Mouse (Mus musculus) frontal cortex, postnatal 25 days (tissue): ENCODE results near the gene 9430015G10Rik.
A peak's percentile ranks its signal among the peaks of the same experiment; 100 is the strongest.
"Not testable (repeated sequence)": the region's sequence is repeated elsewhere in the genome, so short reads cannot be mapped to it uniquely, and the experiment has no call there.

Source experiments
- DNase-seq, 2 experiments: peaks; one replicate each; pipeline ENCODE4 v3.0.0; 2022; ENCODE audit warnings: low spot score in 2 of 2

9430015G10Rik gene

GRCm38 (mm10) chr4:156097770-156098366 is 11.9 kb upstream of the 9430015G10Rik start:
- DNase-seq = no peak

GRCm38 (mm10) chr4:156099427-156099826 is 10.4 kb upstream of the 9430015G10Rik start:
- DNase-seq = no peak

GRCm38 (mm10) chr4:156100501-156100900 is 9.3 kb upstream of the 9430015G10Rik start:
- DNase-seq = no peak

- DNase-seq = no peak
These were observed 8.3 kb upstream of the 9430015G10Rik start for GRCm38 (mm10) chr4:156101481-156101903.

- no peak for DNase-seq
These were observed 6.4 kb upstream of the 9430015G10Rik start for GRCm38 (mm10) chr4:156103342-156103741.

- DNase-seq = no peak
These were observed 906 bp upstream of the 9430015G10Rik start for GRCm38 (mm10) chr4:156108606-156109546.

GRCm38 (mm10) chr4:156124077-156124476 is 14.3 kb downstream of the 9430015G10Rik start:
- no peak for DNase-seq

- DNase-seq = no peak
These were observed 15.6 kb downstream of the 9430015G10Rik start for GRCm38 (mm10) chr4:156125393-156125792.

GRCm38 (mm10) chr4:156126841-156127240 is 17.1 kb downstream of the 9430015G10Rik start:
- no peak for DNase-seq

- DNase-seq = no peak
These were observed 19.0 kb downstream of the 9430015G10Rik start for GRCm38 (mm10) chr4:156128746-156129145.

- DNase-seq = no peak
These were observed 20.7 kb downstream of the 9430015G10Rik start, which contains the start of gene Rnf223 for GRCm38 (mm10) chr4:156130436-156130835. Gene Rnf223 (plus strand): TSS chr4:156130513.

- DNase-seq = no peak
These were observed 21.2 kb downstream of the 9430015G10Rik start for GRCm38 (mm10) chr4:156130940-156131339.

GRCm38 (mm10) chr4:156133334-156133733 is 23.6 kb downstream of the 9430015G10Rik start:
- DNase-seq = no peak

- no peak for DNase-seq
These were observed 24.3 kb downstream of the 9430015G10Rik start for GRCm38 (mm10) chr4:156133943-156134605.

GRCm38 (mm10) chr4:156135112-156135511 is 25.3 kb downstream of the 9430015G10Rik start:
- no peak for DNase-seq

GRCm38 (mm10) chr4:156135801-156136200 is 26.0 kb downstream of the 9430015G10Rik start:
- no peak for DNase-seq

- no peak for DNase-seq
These were observed 26.7 kb downstream of the 9430015G10Rik start for GRCm38 (mm10) chr4:156136285-156137100.

GRCm38 (mm10) chr4:156150887-156151286 is 41.1 kb downstream of the 9430015G10Rik start:
- DNase-seq = not testable (repeated sequence)

GRCm38 (mm10) chr4:156154771-156155170 is 45.0 kb downstream of the 9430015G10Rik start:
- no peak for DNase-seq

GRCm38 (mm10) chr4:156166477-156166876 is 56.7 kb downstream of the 9430015G10Rik start:
- DNase-seq = peak in 1 of 2 experiments; percentile 3

- DNase-seq = peak in 1 of 2 experiments; percentile 2
These were observed 58.8 kb downstream of the 9430015G10Rik start for GRCm38 (mm10) chr4:156168611-156169010.
